23 mouse cellular contexts compared by ENCODE assay signal in the genomic region with DNA sequence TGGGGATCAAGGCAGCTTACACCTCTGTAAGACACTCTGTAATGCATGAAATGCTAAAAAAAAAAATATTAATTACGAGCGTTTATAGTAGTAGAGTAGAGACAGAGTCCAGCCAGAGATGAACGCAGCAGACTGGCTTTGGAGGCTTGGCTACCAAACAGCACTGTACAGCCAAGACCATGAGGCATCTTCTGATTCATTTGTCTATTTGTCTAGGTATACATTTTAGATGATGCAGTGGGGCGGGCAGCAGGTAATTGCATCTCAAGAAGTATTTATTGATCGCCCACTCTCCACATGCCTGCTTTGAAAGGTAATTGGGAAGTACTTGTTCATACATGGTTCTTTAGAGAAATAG. TPM values are rescaled to one million over a fixed set of nuclear protein-coding genes. Genes with fewer than 3 reads are reported as not detected.
A peak's percentile ranks its signal among the peaks of the same experiment; 100 is the strongest.
DNase-seq lines count a peak whose midpoint lies in the region; ATAC-seq and TF ChIP-seq lines count a peak whose summit lies in the region.
"Had no signal": no experiment of that assay in that cellular context is flagged by ENCODE, and none has a peak within 500 bp of the region (broad histone marks: within the 10 kb centered on the region; RNA-seq: fewer than 3 reads in every experiment).

No protein-coding gene starts in this region.

- WGBS in intestine, embryonic 16.5 days: 90% methylated on average over 5 of the region's 5 CpGs

- no peaks in the 10 kb centered on the region for H3K36me3 ChIP-seq in intestine, embryonic 16.5 days (ENCODE audit: control insufficient read depth, insufficient read depth, low read length)
- H3K36me3 ChIP-seq: embryonic facial prominence, embryonic 13.5 days; embryonic facial prominence, embryonic 15.5 days; forebrain, embryonic 10.5 days; forebrain, embryonic 12.5 days had no signal

- no peak overlapping the region for H3K4me3 ChIP-seq in bone marrow macrophage, adult 2 months (ENCODE audit: insufficient read depth, low read length)
- H3K4me3 ChIP-seq in intestine, embryonic 16.5 days (ENCODE audit: low read length): no peak overlapping the region
- H3K4me3 ChIP-seq: embryonic facial prominence, embryonic 13.5 days; embryonic facial prominence, embryonic 15.5 days; erythroblast, embryonic 14.5 days; forebrain, embryonic 10.5 days; forebrain, embryonic 12.5 days had no signal

- no peak for ATAC-seq in cerebellum, adult (ENCODE audit: insufficient number of reproducible peaks, low FRiP score, low TSS enrichment)
- no peak for ATAC-seq in intestine, embryonic 16.5 days
- ATAC-seq: forebrain, embryonic 14.5 days; forebrain, embryonic 16.5 days had no signal

- TF ChIP-seq CTCF in bone marrow macrophage, adult 2 months (IDR thresholded peaks at IDR 0.05; ENCODE audit: low read depth, low read length): no peak

- no peaks in the 10 kb centered on the region for H3K9me3 ChIP-seq in intestine, embryonic 16.5 days (ENCODE audit: control insufficient read depth, low read length)
- H3K9me3 ChIP-seq: embryonic facial prominence, embryonic 13.5 days; embryonic facial prominence, embryonic 15.5 days; forebrain, embryonic 10.5 days; forebrain, embryonic 12.5 days had no signal

- peaks cover 47% of the 10 kb centered on the region for H3K4me1 ChIP-seq in bone marrow macrophage, adult 2 months (ENCODE audit: control insufficient read depth, insufficient read depth, low read length)
- no peaks in the 10 kb centered on the region for H3K4me1 ChIP-seq in intestine, embryonic 16.5 days (ENCODE audit: control insufficient read depth, insufficient read depth, low read length)
- H3K4me1 ChIP-seq: embryonic facial prominence, embryonic 13.5 days; embryonic facial prominence, embryonic 15.5 days; forebrain, embryonic 10.5 days; forebrain, embryonic 12.5 days had no signal

- H3K9ac ChIP-seq in intestine, embryonic 16.5 days (ENCODE audit: low read depth, low read length): no peak overlapping the region
- H3K9ac ChIP-seq: embryonic facial prominence, embryonic 13.5 days; embryonic facial prominence, embryonic 15.5 days; forebrain, embryonic 12.5 days had no signal

- TF ChIP-seq POLR2A in bone marrow macrophage, adult 2 months (IDR thresholded peaks at IDR 0.05; ENCODE audit: borderline replicate concordance, low read depth, low read length): no peak

- no peak overlapping the region for H3K4me2 ChIP-seq in intestine, embryonic 16.5 days (ENCODE audit: low read depth, low read length)
- H3K4me2 ChIP-seq: embryonic facial prominence, embryonic 13.5 days; embryonic facial prominence, embryonic 15.5 days; forebrain, embryonic 12.5 days had no signal

- H3K27me3 ChIP-seq in intestine, embryonic 16.5 days (replicated peaks; ENCODE audit: control insufficient read depth, insufficient read depth, low read length): no peaks in the 10 kb centered on the region
- H3K27me3 ChIP-seq: embryonic facial prominence, embryonic 13.5 days; embryonic facial prominence, embryonic 15.5 days; forebrain, embryonic 12.5 days had no signal

- peak; percentile 52 for DNase-seq in cerebellum, postnatal 25 days
- DNase-seq in brain, adult 2 months (ENCODE audit: low read depth, low spot score): peak; percentile 63
- DNase-seq in retina, postnatal 1 day: no peak
- DNase-seq: adrenal gland, postnatal 10 days; adrenal gland, postnatal 25 days; cerebellum, adult 11-12 months; cerebellum, adult 8-10 months; cerebellum, postnatal 10 days; embryo, embryonic 11 days had no signal

- H3K27ac ChIP-seq in bone marrow macrophage, adult 2 months (ENCODE audit: insufficient read depth, low read depth, low read length): peak overlapping the region; percentile 89
- H3K27ac ChIP-seq in intestine, embryonic 16.5 days (ENCODE audit: low read length): no peak overlapping the region
- H3K27ac ChIP-seq: embryonic facial prominence, embryonic 13.5 days; embryonic facial prominence, embryonic 15.5 days; forebrain, embryonic 10.5 days; forebrain, embryonic 12.5 days had no signal

RNA-seq across cellular contexts. Expression of a gene that starts 12.7 kb away (rescaled TPM):
- 35.7 and 42.6 TPM in 2 replicates for polyA plus RNA-seq in bone marrow macrophage, adult 2 months (2012; ENCODE audit: insufficient read depth, insufficient read length, missing spikeins)
- 45.7 and 60.3 TPM in 2 replicates for polyA plus RNA-seq in intestine, embryonic 16.5 days (2015; fragmentation: Nextera tagmentation; extraction: Ambion mirVana)
- polyA plus RNA-seq: C2C12 had no signal

RNA-seq across cellular contexts. Expression of a gene that starts 44.9 kb away (rescaled TPM):
- polyA plus RNA-seq in bone marrow macrophage, adult 2 months (2012; ENCODE audit: insufficient read depth, insufficient read length, missing spikeins): not detected in 2 replicates
- polyA plus RNA-seq in intestine, embryonic 16.5 days (2015; fragmentation: Nextera tagmentation; extraction: Ambion mirVana): 0.13 TPM in 1 of 2 replicates, not detected in the other
- polyA plus RNA-seq: brain, embryonic 14.5 days; C2C12; embryonic facial prominence, embryonic 11.5 days; embryonic facial prominence, embryonic 13.5 days; embryonic facial prominence, embryonic 15.5 days; erythroblast, embryonic 14.5 days; forebrain, embryonic 10.5 days; forebrain, embryonic 12.5 days; forebrain, embryonic 14.5 days; forebrain, embryonic 16.5 days; frontal cortex, adult 2 months had no signal

RNA-seq across cellular contexts. Expression of a gene that starts 57.1 kb away (rescaled TPM):
- 0.87 and 0.90 TPM in 2 replicates for polyA plus RNA-seq in bone marrow macrophage, adult 2 months (2012; ENCODE audit: insufficient read depth, insufficient read length, missing spikeins)
- 0.28 TPM in 1 of 2 replicates, not detected in the other for polyA plus RNA-seq in intestine, embryonic 16.5 days (2015; fragmentation: Nextera tagmentation; extraction: Ambion mirVana)
- polyA plus RNA-seq: C2C12; embryonic facial prominence, embryonic 13.5 days; embryonic facial prominence, embryonic 15.5 days; forebrain, embryonic 10.5 days; forebrain, embryonic 12.5 days; forebrain, embryonic 14.5 days; forebrain, embryonic 16.5 days; frontal cortex, adult 2 months had no signal
